8 mouse cellular contexts compared by ENCODE assay signal in genomic region chr11:75282496-75283120, GRCm38 (mm10).
DNase-seq lines count a peak whose midpoint lies in the region; ATAC-seq and TF ChIP-seq lines count a peak whose summit lies in the region.

No protein-coding gene starts in this region.

- ATAC-seq in forebrain, embryonic 11.5 days (replicated peaks; ENCODE audit: low FRiP score), result no peak
- ATAC-seq in activated CD4-positive, CD25-positive, alpha-beta regulatory T cell, adult 4 months, result peak; percentile 75
- no peak; the same call in 1 of the 2 replicates for ATAC-seq in hindbrain, embryonic 15.5 days (ENCODE audit: low FRiP score, low read depth)
- ATAC-seq in lung, embryonic 14.5 days (ENCODE audit: insufficient read depth), result no peak
- ATAC-seq in frontal cortex, adult (ENCODE audit: low TSS enrichment), result no peak

- no peak for DNase-seq in forebrain, embryonic 10.5 days (ENCODE audit: extremely low spot score, low spot score)
- no peak for DNase-seq in forebrain, embryonic 11.5 days (ENCODE audit: low spot score)
- no peak for DNase-seq in lung, embryonic 14.5 days
- peak; percentile 29 for DNase-seq in spleen, adult 12 weeks (ENCODE audit: low spot score)
- DNase-seq in layer of hippocampus, adult 8-10 months (ENCODE audit: low spot score in 2 of 2), result no peak

- H3K27me3 ChIP-seq in forebrain, embryonic 10.5 days (ENCODE audit: poor library complexity, severe bottlenecking), result peaks cover 68% of the 10 kb centered on the region
- H3K27me3 ChIP-seq in forebrain, embryonic 11.5 days (ENCODE audit: control insufficient read depth, insufficient read depth, low read length), result peaks cover 25% of the 10 kb centered on the region
- 0 out of 2 replicates have a peak, but pooled peaks cover 8% of the 10 kb centered on the region for H3K27me3 ChIP-seq in hindbrain, embryonic 15.5 days
- H3K27me3 ChIP-seq in lung, embryonic 14.5 days (ENCODE audit: insufficient read depth, low read length), result peaks cover 42% of the 10 kb centered on the region

- 12% methylated on average over 13 of the region's 13 CpGs for WGBS in forebrain, embryonic 10.5 days
- 9% methylated on average over 13 of the region's 13 CpGs for WGBS in forebrain, embryonic 11.5 days
- 9% methylated on average over 13 of the region's 13 CpGs for WGBS in hindbrain, embryonic 15.5 days
- WGBS in lung, embryonic 14.5 days, result 5% methylated on average over 13 of the region's 13 CpGs

- H3K4me3 ChIP-seq in forebrain, embryonic 10.5 days, result peak overlapping the region; percentile 30
- H3K4me3 ChIP-seq in forebrain, embryonic 11.5 days (ENCODE audit: low read depth, low read length), result no peak overlapping the region
- H3K4me3 ChIP-seq in hindbrain, embryonic 15.5 days, result no peak overlapping the region
- H3K4me3 ChIP-seq in lung, embryonic 14.5 days (ENCODE audit: low read depth, low read length), result no peak overlapping the region

- H3K4me1 ChIP-seq in forebrain, embryonic 10.5 days, result peaks cover 54% of the 10 kb centered on the region
- H3K4me1 ChIP-seq in forebrain, embryonic 11.5 days (replicated peaks; ENCODE audit: control insufficient read depth, insufficient read depth, low read length), result peaks cover 20% of the 10 kb centered on the region
- peaks cover 51% of the 10 kb centered on the region for H3K4me1 ChIP-seq in hindbrain, embryonic 15.5 days (replicated peaks)
- H3K4me1 ChIP-seq in lung, embryonic 14.5 days (ENCODE audit: insufficient read depth), result peaks cover 11% of the 10 kb centered on the region; the same call in 1 of the 2 replicates

- no peaks in the 10 kb centered on the region for H3K9me3 ChIP-seq in forebrain, embryonic 10.5 days
- no peaks in the 10 kb centered on the region for H3K9me3 ChIP-seq in forebrain, embryonic 11.5 days (ENCODE audit: control insufficient read depth, low read length)
- no peaks in the 10 kb centered on the region for H3K9me3 ChIP-seq in hindbrain, embryonic 15.5 days
- no peaks in the 10 kb centered on the region for H3K9me3 ChIP-seq in lung, embryonic 14.5 days (ENCODE audit: low read depth, low read length)

- no peak overlapping the region for H3K27ac ChIP-seq in forebrain, embryonic 10.5 days
- no peak overlapping the region for H3K27ac ChIP-seq in forebrain, embryonic 11.5 days (ENCODE audit: low read depth, low read length)
- no peak overlapping the region for H3K27ac ChIP-seq in hindbrain, embryonic 15.5 days (replicated peaks)
- H3K27ac ChIP-seq in lung, embryonic 14.5 days (ENCODE audit: low read depth), result no peak overlapping the region

- no peak overlapping the region; the same call in 1 of the 2 replicates for H3K4me2 ChIP-seq in forebrain, embryonic 11.5 days (ENCODE audit: low read depth, low read length, severe bottlenecking)
- H3K4me2 ChIP-seq in hindbrain, embryonic 15.5 days, result peak overlapping the region; percentile 52
- H3K4me2 ChIP-seq in lung, embryonic 14.5 days, result peak overlapping the region; percentile 40; the same call in 1 of the 2 replicates

- no peak overlapping the region for H3K9ac ChIP-seq in forebrain, embryonic 11.5 days (ENCODE audit: low read length)
- H3K9ac ChIP-seq in hindbrain, embryonic 15.5 days, result no peak overlapping the region
- no peak overlapping the region; the same call in 1 of the 2 replicates for H3K9ac ChIP-seq in lung, embryonic 14.5 days

- H3K36me3 ChIP-seq in forebrain, embryonic 10.5 days (replicated peaks), result no peaks in the 10 kb centered on the region
- no peaks in the 10 kb centered on the region for H3K36me3 ChIP-seq in forebrain, embryonic 11.5 days (ENCODE audit: control insufficient read depth, insufficient read depth, low read length)
- no peaks in the 10 kb centered on the region for H3K36me3 ChIP-seq in hindbrain, embryonic 15.5 days
- H3K36me3 ChIP-seq in lung, embryonic 14.5 days (ENCODE audit: insufficient read depth), result no peaks in the 10 kb centered on the region

- TF ChIP-seq CTCF in lung, embryonic 14.5 days (IDR thresholded peaks at IDR 0.05; ENCODE audit: low read depth), result no peak
